Mouse (Mus musculus): Measurements from ENCODE around the gene Sigirr.

GRCm38 (mm10) chr7:141119487-141119886, 19.1 kb upstream of the Sigirr start:
- TF ChIP-seq POLR2A (IDR thresholded peaks at IDR 0.05; ENCODE audit: borderline replicate concordance, control insufficient read depth, low read depth, low read length) (no peak), CTCF (IDR thresholded peaks at IDR 0.05; ENCODE audit: control insufficient read depth, insufficient read depth, low read length) (no peak)
